Mouse (Mus musculus) monocyte, adult 5-6 weeks (primary cell): ENCODE results near the gene Tead3. TPM values are rescaled to one million over a fixed set of nuclear protein-coding genes. Genes with fewer than 3 reads are reported as not detected.
"Not testable (repeated sequence)": the region's sequence is repeated elsewhere in the genome, so short reads cannot be mapped to it uniquely, and the experiment has no call there.

ENCODE experiments used
- ATAC-seq: fragments of 153-309, 156-312 bp; replicated peaks from 2 replicates; pipeline ENCODE4 v1.8.0; 2017; ENCODE audit warnings: mild to moderate bottlenecking; ENCODE audit not compliant: low TSS enrichment, insufficient number of reproducible peaks, severe bottlenecking, poor library complexity, low FRiP score
- total RNA-seq: library from RNA; stranded (forward); fragments of 200-1000, 200-491, 200-594 nt; gene quantifications from 3 replicates; pipeline ENCODE4 v1.2.3, GENCODE M21; 2017

Tead3 gene
- total RNA-seq, 1 experiment from 2014 or later, result not detected

DNA sequence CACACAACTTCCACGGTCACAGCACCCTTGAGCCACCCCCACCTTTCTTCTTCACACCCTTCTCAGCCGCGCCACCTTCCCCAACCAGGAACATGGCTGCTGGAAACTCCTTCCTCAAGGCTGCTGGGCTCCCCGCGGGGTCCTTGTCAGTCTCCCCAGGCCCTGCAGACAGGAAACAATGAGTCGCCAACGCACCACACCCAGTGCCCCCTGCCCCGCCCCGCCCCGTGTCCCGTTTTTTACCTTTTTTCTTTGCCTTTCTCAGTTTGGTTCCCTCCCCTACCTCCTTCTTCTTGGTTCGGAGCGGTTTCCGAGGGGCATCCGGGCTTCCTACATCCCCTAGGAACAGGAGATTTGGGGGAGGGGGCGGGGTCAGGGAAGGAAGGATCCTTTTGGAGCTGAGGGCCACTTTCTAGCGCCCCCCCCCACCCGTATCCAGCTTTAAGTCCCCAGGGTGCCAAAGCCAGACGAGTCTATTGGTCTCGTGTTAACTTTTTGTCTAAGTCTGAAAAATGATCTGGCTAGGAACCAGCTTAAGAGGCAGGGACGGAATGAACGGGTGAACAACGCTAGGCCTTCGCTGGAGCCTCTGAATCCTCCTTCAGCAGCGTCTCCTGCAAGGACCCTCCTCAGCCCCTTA lies 12.2 kb upstream of the Tead3 start:
- no peak for ATAC-seq

DNA sequence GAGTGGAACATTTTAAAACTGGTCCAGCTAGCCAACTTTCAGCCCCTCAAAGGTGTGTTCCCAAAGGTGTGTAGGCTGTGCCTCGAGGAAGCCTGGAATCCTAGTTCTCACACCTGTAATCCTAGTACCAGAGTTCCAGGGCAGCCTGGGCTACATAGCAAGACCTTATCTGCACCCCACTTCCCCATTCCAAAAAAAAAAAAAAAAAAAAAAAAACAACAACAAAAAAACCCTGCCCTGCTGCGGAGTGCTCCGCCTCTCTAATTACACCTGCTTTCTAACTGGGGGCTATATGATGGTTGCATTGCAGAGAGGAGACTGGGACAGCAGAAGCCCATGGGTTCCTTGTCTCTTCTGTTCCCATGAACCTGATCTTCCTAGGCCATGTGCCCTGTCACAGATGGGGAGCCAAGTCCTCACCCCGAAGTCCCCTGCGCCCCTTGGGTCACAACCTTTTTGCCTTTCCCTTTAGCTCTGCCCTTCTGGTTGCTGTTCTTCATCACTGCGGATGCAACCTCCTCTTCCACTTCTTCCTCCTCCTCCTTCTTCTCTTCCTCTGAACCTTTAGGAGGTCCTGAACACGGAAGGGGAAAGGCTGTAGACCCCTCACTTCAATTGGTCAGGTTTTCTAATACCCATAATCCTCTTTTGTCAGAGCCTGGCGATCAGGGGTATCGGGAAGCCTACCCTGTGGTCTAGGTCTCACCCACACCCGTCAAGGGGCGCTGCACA lies 11.5 kb upstream of the Tead3 start:
- ATAC-seq, result no peak

DNA sequence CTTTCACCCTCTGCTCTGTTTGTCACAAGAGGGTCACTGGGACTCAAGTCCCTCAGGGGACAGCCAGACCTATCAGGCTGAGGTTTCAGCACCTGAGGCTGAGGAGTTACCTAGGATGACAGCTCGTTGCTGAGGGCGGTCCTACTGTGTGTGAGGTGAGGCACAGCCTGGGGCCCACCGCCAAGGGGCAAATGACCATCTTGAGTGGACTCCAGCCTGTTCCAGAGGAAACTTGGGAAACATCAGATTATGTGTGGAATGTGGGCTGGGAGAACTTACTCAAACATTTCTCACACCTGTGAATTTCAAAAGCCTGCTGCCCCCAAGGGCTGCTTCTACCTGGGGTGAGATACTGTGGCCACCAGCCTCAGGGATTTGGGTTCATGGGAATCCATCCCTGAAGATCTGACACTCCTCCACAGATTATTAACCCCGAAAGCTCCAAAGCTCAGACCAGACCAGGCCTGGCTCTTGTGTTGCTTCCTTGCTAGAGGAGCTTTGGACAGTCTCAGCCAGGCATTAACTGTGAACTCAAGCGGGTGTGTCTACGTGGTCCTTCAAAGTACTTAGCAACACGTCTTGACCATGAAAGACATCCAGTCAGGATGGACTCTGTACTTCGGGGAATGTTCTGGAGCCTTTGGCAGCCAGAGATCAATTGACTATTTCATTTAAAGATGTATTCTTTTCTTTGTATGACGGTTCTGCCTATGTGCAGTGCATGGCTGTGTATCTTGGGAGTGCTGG lies 10.1 kb upstream of the Tead3 start:
- no peak for ATAC-seq

DNA sequence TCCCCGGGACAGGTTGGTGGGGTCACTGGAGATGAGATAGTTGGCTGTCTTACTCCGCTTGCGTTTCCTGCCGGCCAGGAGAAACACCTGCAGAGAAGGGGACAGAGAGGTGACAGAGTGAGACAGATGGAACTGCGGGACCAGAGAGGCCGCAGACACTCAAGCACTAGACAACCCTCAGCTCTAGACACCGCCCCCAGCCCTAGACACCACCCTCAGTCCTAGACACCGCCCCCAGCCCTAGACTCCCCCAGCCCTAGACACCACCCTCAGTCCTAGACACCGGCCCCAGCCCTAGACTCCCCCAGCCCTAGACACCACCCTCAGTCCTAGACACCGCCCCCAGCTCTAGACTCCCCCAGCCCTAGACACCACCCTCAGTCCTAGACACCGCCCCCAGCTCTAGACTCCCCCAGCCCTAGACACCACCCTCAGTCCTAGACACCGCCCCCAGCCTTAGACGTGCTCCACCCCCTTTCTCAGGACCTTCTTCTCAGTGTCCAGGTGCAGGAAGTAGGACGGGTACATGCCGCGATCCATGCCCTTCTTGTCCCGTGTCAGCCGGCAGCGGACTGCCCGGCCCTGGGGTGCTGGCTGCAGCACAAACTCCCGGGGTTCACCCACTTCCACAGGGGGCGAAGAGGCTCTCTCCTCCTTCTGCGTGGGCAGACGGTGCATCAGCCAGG lies 8.1 kb upstream of the Tead3 start:
- ATAC-seq, result not testable (repeated sequence)

DNA sequence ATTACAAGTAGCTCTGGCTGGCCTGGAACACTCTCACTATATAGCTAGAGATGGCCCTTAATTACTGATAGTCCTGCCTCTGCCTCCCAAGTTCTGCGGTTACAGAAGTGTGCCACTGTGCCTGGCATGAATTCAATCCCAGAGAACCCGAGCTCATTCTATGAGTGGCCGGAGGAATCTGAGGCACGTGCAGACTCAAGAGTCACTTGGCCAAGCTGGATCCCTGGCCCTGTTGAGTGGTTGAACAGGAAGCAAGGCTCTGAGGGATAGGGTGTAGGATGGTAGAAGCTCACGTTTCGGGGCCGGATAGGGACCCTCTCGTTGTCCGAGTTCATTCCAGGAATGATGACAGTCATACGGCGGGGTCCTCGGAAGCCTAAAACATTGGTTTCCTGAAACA lies 5.3 kb upstream of the Tead3 start:
- ATAC-seq, result no peak

DNA sequence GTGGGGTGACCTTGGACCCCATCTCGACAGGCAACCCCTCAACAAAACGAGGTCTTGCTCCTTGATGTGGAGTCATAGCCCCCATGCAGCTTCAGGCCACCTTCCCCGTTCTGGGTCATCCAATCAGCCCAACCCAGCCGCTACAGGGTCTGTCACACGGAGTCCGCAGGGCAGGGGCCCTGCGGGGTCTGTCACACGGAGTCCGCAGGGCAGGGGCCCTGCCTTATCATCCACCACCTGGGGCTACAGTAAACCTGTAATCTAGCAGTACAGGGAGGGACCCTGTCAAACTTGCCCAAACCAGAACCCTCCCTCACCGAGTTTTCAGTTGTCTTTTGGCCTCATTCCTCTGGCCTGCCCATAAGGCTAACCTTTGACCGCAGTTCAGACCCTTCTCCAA lies 1.4 kb upstream of the Tead3 start:
- no peak for ATAC-seq

DNA sequence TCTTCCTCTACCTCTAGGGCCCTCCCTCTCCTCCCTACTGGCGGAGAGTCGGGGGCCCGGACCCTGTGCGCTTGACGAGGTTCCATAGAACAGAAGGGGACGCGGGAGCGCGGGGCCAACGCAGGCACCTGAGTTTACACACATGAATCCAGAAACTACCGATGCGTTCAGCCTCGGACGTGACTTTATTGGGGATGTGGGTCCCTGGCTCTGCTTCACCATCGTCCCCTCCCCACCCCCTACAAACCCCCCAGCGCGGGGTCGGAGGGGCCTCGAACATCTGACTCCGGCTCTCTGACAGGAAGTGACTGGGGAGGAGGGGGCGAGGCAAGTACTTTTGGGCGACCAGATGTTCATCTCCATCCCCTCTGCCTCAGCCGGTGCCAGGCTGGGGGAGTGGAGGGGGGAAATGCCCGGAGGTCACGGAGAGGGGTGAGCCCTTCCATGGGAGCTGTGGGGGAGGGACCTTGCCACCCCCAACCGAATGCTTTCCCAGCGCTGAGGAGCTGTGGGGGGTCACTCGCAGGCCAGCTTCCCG lies 805 bp upstream of the Tead3 start:
- ATAC-seq, result no peak

DNA sequence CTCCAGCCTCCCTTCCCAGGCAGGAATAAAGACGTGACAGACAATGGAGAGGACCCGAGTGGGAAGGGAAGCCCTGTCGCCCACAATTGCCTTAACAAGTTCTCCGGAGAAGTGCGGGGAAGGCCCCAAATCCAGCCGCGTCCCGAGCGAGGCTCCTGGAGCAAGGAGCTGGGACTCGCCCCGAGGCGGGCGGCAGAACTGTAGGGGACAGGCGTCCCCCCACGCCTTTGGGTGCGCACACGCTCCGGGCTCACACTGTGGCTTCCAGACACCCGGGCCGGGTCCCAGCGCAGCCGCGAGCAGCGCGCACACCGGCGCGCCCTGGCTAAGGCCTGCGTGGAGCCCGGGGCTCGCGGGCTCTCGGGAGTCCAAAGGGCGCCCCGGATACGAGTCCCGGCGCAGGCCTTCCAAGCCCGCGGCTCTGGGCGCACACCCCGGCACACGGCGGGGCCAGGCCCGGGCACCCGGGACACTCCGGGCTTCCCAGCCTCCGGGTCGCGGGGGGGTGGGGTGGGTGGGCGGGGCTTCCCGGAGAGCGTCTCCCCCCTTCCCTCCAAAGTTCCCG lies 634 bp downstream of the Tead3 start:
- ATAC-seq, result no peak

DNA sequence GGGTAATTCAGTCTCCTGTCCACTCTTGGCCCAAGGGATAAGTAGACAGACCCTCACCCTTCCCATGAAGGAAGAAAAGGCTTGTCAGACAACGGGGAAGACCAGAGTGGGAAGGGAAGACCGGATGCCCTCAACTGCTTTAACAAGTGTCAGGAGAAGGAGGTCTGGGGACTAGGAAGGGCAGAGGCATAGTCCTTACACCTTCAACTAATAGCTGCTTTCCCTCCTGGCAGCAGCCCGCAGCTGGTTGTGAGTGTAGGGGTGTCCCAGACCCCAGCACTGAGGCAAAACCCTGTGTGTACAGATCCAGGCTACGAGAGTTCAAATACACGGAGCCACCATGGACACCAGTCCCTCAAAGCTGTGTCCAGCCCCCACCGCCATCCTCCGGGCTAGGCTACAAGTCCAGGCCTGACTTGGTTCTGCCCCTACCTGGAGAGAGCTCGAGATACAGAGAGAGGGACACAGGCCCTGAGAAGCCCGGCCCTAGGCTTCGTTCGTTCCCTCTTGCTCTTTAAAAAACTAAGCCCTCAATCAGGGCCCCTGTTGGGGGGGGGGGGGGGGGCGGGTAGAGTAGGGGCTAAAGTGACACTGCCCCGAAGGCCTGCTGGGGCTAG lies 1.2 kb downstream of the Tead3 start:
- no peak for ATAC-seq

DNA sequence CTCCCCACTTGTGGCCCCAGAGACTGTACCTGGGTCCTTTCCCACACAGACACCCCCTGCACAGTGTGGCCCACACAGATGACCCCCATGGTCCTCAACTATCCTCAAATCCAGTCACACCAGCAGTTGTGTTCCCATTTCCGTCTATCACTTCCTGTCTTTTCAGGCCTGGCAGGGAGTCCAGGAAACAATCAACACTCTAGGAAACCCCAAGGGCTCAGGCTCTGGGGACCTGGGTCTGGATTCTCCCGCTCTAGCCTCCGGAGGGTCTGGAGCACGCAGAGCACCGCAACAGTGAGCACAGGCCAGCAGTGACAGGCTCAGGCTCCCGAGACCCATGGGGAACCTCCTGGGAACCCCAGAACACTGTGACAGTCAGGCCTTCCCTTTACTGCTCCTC lies 2.4 kb downstream of the Tead3 start:
- ATAC-seq, result no peak

DNA sequence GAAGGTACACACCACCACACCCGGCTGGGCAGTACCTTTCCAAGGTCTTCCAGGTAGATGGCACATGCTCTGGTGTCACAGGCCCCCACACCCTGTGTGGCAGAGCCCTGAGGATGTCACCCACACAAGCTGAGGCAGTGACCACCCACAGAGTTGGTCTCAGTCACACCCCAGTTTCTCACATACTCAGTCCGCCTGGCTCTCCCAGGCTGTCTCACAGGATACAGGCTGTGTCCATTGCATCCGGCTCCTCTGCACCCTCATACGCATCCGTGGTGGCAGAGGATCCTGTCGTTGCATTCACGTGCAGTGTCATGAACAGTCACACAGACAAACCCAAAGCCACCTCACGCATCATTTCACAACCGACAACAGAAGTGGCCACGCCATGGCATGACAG lies 3.3 kb downstream of the Tead3 start:
- ATAC-seq, result no peak

DNA sequence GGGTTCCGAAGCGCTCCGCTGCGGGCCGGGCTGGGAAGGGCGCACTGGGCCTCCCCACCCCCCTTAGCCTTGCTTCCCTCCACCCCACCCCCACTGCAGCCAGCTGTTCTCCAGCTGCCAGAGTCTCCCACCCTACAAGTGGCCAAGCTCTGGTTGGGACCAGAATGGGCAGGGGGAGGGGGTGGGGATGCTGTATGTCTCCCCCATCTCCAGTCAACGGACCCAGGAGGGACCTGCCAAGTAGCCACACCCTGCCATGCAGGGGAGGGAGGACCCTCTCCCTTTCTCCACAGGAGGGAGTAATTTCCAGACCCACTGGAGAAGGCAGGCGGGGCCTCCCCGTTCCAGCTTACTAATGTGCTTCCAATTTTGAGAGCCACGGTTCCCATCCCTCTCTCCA lies 4.7 kb downstream of the Tead3 start:
- no peak for ATAC-seq

DNA sequence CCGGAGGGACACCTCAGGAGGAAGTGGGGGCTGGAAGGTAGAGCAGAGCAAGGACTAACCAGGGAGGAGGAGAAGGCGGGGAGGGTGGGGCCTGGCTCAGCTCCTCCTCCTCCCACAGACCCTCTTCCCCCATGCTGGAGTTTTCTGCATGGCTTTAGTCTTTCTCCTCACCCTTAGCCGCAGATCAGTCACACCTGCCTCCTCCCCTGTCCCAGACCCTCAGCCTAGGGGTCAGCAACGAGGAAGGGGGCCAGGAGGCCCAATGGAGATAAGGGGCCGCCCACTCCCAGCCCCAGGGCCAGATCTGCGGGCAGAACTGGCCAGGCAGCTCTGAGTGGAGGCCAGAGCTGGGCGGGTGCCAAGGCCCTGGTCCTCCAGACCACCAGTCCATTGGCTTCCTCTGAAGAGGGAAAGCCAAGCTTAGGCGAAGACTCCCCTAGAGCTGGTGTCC lies 5.3 kb downstream of the Tead3 start:
- ATAC-seq, result no peak

DNA sequence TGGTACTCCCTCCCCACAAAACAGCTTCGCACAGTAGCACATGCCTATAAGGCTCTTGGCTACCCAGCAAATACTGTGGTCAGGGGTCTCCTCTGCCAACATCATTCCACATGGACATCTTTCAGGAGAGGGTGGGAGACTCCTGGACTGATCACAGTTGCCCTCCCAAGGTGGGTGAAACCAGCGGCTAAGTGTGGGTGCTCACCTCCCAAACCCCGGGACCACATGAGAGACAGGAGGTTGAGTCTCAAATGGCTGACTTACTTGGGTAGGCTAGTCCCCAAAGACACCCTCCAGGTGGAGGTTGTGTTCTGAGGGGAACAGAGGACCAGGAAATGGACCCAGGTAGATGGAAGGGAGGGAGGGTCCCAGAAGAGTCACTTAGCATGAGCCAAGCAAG lies 5.9 kb downstream of the Tead3 start:
- no peak for ATAC-seq

DNA sequence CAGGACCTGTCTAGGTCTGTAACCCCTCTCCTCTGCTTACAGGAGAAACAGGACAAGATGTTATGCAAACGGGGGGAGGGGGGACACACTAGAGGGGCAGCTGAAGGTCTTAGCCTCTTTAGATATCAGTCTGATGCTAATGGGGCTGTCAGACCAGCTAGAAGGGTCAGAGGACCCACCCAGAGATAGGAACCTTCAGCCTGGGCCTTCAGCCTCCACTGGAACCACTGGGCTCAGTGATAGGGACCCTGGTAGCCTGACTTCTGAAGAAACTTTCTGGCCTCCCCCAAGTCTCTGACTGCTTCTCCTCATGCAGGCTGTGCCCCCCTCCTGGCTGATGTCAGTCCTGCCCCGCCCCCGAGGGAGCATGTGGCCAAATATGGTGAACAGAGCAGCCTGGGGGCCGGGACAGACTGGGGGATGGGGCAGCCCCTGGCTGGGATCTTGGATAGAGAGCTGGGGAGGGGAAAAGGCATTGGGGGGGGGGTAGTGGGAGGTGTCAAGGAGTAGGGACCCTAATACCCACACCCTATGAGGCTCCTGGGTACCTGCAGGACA lies 6.5 kb downstream of the Tead3 start:
- ATAC-seq, result no peak

DNA sequence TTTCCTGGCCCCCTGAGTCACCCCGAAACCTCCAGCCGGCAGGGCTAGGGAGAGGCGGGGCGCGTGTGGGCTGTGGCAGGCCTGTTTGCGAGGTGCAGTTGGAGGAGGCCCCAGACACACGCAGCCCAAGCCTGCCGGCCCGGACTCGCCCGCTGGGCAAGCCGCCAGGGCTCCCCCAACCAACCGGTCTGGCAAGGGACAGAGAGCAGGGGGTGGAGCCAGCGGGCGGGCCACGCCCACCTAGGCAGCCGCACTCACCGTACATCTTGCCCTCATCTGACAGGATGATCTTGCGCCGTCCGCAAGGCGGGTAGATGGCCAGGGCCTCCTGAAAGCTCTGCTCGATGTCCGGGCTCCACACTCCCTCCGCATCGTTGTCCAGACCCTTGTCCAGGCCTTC lies 9.5 kb downstream of the Tead3 start:
- no peak for ATAC-seq

DNA sequence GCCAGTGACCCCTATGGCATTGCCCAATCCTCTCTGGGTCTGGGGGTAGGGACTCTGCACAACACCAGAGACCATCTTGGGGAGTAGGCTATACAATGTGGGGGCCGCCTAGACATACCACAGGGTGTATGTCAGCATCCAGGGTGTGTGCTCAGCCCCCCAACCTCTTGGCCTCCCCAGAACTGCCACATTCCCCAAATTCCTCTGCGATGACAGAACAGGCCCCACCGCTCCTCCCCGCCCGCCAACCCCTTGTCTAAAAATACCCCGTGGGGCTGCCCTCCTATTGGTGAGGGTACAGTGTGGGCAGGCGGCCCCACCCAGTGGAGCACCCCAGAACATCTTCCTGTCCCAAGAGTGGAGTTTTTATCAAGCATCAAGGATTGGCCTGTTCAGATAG lies 10.0 kb downstream of the Tead3 start:
- ATAC-seq, result no peak

DNA sequence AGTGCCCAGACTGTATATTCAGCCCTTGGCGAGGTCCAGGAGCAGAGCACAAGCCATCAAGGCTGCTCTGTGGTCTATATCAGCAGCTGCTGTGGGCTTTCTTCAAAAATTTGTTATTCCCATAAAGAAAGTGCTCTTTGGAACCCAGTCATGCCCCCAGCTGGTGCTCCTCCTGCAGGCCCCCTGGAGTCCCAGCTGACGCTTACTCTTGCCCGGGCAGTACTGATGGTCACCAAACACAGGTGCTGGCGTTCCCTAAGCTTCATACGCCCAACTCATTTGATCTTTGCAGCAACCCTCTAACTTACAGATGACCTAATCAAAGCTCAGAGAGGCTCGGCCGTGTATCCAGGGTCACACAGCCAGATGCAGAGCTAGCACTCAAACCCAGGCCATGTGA lies 13.1 kb downstream of the Tead3 start:
- no peak for ATAC-seq
